Mouse (Mus musculus) MEL-GATA-1-ER (cell line): ENCODE data around the gene Olfr370.
"Not testable (repeated sequence)": the region's sequence is repeated elsewhere in the genome, so short reads cannot be mapped to it uniquely, and the experiment has no call there.

Experiments used
- DNase-seq: peaks from one replicate; pipeline ENCODE4 v3.0.0-alpha.2; 2012; ENCODE audit warnings: low read depth; ENCODE audit errors: extremely low read depth

The Olfr370 gene

DNA sequence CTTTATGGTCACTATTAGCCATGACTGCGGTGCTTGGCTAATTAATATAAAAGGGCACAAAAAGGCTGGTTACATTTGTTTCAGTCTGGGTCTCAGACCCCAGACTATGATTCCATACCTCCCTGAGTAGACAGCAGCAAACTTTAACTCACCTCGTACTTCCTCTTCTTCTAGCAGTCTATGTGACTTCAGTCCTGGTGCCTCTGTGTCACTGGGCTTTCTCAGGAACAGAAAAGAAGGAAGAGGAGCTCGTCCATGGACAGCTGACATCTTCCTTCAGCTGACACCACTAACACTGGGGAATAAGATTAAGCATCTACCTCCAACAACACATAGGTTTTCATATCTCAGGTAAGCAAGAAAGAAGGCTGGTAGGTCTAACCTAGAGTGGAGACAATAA, at the start of gene Olfr370:
Olfr370 (plus strand) TSS at position 45 of the 400 bp plus-strand sequence.
- DNase-seq: peak; percentile 60

GRCm38 (mm10) chr8:83511696-83512095, 23.9 kb upstream of the Olfr370 start:
- no peak for DNase-seq

- no peak for DNase-seq
Measured at GRCm38 (mm10) chr8:83520432-83520831, 15.1 kb upstream of the Olfr370 start.

- not testable (repeated sequence) for DNase-seq
Measured at GRCm38 (mm10) chr8:83520907-83521306, 14.7 kb upstream of the Olfr370 start.

DNA sequence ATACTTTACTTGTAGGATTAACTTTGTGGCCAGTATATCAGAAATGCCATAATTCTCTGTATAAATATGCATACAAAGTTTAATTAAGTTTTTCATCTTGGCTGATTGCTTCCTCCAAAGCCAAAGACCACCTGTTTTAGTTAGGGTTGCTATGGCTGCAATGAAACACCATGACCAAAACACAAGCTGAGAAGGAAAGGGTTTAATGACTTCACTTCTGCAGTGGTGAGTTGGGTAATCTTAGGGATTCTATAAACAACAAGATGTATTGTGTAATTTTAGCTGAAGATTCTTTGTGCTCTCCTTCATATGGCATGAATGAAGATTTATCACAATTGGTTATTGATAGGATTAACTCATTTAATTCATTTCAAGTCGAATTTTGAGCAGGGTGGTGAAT, 14.3 kb upstream of the Olfr370 start:
- DNase-seq: no peak

- no peak for DNase-seq
Measured at GRCm38 (mm10) chr8:83534802-83535201, 778 bp upstream of the Olfr370 start.

DNA sequence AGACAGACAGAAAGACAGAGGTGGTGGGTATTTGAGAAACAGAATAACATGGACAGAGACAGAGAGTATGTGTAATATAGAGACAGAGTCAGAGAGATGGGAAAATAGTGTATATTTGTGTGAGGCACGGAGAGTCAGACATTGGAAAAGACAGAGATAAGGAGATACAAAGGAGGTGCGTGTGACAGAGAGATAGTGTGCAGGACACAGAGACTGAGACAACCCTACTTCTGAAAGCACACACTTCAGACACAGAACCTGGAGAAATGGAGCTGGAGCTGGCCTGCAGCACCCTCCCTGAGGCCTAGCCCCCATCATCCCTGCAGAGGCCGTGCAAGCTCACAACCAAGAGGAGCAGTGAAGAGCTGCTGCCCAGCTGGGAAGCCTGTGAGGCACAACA, 27.1 kb downstream of the Olfr370 start:
- DNase-seq: no peak

- DNase-seq: no peak
Measured at GRCm38 (mm10) chr8:83563246-83563645, 27.7 kb downstream of the Olfr370 start.

DNA sequence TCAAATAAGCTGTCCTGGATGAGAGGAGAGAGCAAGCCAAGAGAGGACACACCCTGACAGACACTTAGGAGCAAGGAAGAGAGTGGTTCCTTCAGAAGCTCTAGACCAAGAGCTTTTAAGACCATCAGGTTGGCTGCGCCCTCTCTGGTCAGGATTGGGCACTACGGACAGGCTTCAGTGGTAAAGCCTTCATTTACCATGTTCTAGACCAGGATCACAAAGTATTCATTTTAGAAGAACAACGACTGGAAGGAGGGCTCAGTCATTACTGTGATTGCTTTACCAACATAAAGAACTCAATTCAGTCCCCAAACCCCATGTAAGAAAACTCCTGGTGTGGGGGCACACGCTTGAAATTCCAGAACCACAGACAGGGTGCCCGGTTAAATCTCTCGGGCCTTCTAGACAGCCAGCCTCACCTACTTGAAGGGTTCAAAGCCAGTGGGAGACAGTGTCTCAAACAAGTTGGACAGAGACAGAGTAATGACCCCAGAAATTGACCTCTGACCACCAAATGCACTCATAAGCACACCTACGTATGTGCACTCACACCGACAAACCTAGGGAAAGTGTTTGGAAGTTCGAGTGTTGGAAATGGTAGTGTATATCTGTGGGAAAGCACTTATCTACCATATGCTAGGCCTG, 30.3 kb downstream of the Olfr370 start:
- no peak for DNase-seq

GRCm38 (mm10) chr8:83566469-83567395, 31.2 kb downstream of the Olfr370 start, which contains the start of gene Ndufb7:
TSS of gene Ndufb7 (plus strand) at chr8:83566671.
- peak; percentile 64 for DNase-seq

GRCm38 (mm10) chr8:83567668-83568067, 32.1 kb downstream of the Olfr370 start:
- DNase-seq: peak; percentile 4

DNA sequence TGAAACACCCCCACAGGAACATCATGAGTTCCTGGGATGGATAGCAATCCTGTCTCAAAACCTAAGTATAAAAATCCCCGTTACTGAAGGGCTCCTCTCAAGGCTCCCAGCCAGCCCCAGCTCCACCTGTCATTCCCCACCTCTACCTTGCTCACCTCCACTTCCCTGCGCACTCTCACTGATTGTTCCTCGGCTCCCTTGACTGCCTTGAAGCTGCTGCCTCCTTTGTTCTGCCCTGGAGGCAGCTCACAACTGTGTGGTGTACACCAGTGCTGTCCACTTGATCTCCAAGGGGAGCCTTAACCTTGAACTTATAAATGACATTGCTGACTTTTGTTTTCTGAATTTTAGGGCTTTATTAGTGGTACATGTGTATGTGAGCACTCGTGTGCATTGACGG, 32.5 kb downstream of the Olfr370 start:
- no peak for DNase-seq

GRCm38 (mm10) chr8:83568755-83569154, 33.2 kb downstream of the Olfr370 start:
- no peak for DNase-seq

- DNase-seq: no peak
Measured at GRCm38 (mm10) chr8:83569165-83569564, 33.6 kb downstream of the Olfr370 start.

DNA sequence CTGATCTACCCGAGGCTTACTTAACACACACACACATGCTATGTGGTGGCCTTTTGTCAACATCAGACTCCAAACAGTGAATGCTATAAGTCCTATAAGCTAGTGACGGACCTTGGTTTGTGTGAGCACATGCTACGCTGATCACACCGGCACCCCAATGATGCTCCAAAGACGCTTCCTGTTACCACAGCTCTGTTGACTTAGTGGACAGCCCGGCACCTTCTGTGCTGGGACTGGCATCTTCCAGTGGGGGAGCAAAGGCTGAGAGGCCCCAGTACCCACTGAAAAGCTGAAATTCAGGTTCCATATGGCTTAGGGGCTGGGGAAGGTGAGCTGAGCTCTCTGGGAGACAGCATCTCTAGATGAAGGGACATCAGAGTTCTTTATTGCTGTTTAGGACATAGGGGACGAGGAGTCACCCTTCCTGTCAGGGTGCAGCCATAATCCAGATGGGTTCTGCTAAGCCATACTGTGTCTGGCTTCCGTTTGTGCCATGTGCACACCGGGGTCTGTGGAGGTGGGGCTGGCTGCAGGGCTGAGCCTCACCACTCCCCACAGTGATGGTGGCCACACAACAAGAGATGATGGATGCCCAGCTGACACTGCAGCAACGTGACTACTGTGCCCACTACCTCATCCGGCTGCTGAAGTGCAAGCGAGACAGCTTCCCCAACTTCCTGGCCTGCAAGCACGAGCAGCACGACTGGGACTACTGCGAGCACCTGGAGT, 34.9 kb downstream of the Olfr370 start:
- DNase-seq: no peak

- not testable (repeated sequence) for DNase-seq
Measured at GRCm38 (mm10) chr8:83571001-83571340, 35.4 kb downstream of the Olfr370 start.

- no peak for DNase-seq
Measured at GRCm38 (mm10) chr8:83571791-83572190, 36.2 kb downstream of the Olfr370 start.

- no peak for DNase-seq
Measured at GRCm38 (mm10) chr8:83572246-83572812, 36.7 kb downstream of the Olfr370 start.

- no peak for DNase-seq
Measured at GRCm38 (mm10) chr8:83573140-83573875, 37.7 kb downstream of the Olfr370 start.

DNA sequence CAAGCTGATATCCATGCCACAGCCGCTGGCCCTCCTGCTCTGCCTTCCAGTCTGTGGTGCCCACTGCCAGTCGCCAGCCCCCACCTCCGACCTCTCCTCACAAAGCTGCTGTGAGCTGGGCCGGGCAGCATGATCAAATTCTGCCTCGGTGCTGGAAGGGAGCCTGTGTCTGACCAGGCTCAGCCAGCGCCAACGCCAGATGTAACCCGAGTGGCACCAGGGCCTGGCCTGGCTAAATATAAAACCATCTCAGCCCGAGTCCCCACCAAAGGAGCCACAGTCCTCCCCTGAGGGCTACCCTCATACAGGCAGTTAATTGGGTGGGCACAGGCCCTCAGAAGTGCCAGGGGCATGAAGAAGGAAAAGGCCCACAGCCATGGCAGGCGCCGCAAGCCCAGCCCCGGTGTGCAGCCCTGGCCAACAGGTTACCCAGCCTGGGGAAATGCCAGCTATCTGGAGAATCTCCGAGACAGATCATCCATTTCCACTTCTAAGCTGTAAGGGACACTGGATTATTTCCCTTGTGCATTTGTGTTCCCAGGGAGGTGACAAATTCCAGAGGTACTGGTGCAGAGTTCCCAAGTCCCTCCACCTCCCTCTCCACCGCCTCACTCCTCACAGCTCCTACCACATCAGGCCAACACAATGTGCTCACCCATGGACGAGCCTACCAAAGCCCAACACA, 39.2 kb downstream of the Olfr370 start:
- no peak for DNase-seq
